Mouse (Mus musculus): ENCODE results near the gene Slc26a9.
A peak's percentile ranks its signal among the peaks of the same experiment; 100 is the strongest.

Gene Slc26a9

DNA sequence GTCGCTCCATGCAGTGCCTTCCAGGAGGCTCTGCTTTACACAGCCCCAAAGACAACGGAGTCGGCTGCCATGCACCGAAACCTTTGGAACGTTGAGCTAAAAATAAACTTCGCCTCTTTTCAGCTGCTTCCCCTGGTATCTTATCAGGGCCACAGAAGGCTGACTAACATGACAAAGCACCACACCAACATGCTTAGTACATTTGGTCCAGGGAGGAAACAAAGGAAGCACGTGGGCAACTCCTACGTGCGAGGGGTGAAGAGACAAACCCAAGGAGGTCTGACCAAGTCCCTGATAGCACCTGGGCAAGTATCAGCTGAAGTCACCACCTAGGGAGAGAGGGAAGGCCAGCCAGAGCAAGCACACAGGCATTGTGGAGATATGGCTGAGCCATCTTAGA lies 7.3 kb upstream of the Slc26a9 start:
- no peak for DNase-seq (ENCODE audit: low read depth, low spot score)

DNA sequence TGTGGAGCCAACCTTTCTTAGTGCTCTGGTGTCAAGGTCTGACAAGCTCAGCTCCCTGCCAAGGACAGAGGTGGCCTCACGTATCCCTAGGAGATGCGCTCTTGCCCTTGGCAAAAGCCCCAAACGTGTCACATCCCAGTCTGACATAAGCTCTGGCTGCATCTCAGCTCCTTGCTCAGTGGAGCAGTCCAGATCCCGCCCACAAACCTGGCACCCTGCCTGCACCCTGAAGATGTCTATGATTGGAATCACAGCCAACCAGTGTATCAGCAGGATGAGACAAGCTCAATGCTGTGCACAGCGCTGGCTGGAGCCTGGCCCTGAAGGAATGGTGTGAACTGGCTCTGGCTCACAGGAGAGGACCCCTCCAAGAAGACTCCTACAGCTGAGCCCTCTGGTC lies 6.6 kb upstream of the Slc26a9 start:
- DNase-seq (ENCODE audit: low read depth, low spot score) = no peak

DNA sequence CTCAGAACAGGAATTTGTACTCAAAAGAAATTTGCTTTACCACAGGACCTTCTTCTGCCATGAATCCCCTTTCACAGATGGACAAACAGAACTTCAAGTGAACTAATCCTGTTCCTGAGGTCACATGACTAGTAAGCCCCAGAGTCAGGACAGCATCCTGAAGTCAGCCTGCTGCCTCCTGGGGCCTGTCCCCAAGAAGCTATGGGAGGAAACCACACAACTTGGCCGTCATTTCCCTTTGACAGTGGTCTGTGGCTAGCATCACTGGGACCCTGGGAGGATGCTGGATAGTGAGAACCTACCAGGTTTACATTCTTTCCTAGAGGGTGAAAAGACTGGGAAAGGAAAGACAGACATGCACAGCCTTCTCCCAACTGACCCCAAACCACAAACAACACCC lies 5.1 kb upstream of the Slc26a9 start:
- DNase-seq (ENCODE audit: low read depth, low spot score) = no peak

DNA sequence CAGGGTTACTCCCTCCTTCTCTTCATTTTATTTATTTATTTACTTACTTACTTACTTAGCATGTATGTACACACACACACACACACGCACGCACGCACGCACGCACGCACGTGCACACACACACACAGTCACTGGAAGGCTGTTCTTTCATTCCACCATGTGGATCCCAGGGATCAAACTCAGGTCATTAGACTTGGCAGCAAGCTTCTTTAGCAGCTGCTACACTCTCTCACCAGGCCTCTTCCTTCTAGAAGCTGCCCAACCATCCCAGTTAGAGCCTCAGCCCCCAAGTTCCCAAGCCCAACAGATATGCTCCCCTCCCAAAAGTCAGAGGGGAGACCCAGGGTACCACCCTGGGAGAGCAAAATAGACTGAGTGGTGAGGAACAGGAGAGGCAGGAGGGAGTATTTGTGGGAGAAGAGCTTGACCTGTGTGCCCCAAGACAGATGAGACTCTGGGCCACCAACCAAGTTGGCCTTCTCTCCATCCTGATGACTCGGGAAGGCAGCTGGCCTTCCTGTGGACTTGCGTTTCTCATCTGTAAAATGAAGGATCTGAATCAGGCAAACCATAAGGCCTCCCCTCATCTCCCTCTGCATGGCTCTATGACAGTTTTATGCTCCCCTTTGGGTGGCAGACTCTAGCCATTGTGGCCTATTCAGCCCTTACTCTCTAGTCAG lies 4.2 kb upstream of the Slc26a9 start:
- no peak for DNase-seq (ENCODE audit: low read depth, low spot score)

DNA sequence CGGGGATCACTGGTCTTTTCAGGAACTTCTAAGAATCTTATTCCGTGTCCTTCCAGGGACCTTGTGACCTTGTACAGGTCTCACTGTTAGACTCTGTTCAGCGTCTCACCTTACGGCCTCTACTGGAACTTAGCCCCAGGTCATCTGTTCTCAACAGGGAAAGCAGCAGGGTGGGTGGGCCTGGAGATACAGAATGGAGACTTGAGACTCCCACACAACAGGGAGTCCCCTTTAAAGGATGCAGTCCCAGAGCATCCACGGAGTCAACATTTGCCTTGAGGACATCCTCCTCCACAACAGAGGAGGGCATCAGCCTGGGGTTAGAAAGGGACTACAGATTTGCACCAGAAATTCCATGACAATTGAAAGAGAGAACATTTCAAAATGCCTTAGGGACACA lies 1.6 kb downstream of the Slc26a9 start:
- no peak for DNase-seq (ENCODE audit: low read depth, low spot score)

DNA sequence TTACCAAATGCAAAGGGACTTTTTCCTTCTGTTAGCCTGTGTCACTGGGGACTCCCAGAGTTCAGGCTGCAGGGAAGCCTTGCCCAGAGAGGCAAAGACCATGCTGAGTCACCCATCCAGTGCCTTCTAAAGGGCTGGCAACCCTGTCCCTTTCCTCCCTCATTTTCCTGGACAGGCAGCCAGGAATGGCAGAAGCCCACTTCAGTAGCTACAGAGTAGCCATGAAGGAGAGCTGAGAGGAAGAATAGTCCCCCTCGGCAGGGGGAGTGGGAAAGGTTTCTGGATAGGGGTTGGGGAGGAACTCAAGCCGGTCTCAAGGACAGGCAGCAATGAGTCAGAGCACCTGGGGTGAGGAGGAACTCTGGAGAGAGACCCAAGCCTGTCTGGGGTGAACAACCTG lies 3.9 kb downstream of the Slc26a9 start:
- DNase-seq (ENCODE audit: low read depth, low spot score) = no peak

DNA sequence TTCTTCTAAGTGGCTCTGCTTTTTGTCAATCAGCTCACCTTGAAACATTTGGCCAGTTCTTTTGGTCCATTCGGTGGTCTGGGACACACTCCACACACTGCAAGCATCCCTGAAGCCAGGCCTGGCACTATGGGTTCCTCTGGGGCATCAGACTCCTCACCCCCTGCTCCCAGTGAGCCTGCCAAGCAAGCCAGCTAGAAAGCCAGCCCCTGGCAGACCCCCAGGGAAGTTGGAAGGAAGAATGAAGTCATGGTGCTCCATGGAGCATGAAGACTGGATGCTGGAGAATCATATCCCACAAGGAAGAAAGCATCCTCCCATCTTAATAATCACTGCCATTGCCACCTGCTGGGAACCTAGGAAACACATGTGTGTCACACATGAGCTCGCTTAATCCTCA lies 4.8 kb downstream of the Slc26a9 start:
- DNase-seq (ENCODE audit: low read depth, low spot score) = no peak

DNA sequence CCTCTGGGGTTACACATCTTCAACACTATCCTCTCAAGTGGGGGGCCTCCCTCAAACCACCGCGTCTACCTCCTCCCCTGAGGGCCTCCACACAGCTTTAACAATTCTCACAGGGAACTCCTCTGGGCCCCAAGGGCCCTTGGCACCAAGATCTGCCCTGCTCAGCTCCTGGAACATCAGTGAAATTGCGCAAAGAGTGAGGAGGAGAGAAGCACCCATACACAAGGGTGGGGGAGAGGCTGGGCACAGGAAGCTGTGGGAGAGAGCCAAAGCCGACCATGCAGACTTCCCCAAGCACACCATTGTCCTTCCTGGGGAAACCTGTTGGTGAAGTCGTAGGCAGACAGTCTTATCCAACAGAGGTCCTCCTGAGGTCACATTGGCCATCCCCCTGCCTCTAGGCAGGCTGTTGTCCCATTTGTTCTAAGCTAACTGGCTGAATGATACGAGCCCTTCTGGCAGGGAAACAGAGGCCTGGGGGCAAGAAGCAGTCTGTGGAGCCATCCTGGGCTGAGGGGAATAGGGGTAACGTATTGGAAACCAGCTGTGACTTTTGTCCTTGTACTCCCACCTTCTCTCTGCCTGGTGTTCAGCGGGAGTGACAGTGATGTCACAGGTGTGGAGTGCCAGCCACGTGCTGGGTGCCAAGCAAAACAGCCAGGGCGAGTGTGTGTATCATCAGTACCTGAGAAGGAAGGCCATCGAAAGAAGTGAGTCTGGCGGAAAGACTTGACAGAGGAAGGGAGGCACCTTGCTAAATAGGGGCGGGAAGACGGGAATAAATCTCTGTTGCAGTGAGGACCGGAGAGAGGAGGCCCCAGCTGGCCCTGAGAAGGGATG lies 6.1 kb downstream of the Slc26a9 start:
- DNase-seq (ENCODE audit: low read depth, low spot score) = no peak

DNA sequence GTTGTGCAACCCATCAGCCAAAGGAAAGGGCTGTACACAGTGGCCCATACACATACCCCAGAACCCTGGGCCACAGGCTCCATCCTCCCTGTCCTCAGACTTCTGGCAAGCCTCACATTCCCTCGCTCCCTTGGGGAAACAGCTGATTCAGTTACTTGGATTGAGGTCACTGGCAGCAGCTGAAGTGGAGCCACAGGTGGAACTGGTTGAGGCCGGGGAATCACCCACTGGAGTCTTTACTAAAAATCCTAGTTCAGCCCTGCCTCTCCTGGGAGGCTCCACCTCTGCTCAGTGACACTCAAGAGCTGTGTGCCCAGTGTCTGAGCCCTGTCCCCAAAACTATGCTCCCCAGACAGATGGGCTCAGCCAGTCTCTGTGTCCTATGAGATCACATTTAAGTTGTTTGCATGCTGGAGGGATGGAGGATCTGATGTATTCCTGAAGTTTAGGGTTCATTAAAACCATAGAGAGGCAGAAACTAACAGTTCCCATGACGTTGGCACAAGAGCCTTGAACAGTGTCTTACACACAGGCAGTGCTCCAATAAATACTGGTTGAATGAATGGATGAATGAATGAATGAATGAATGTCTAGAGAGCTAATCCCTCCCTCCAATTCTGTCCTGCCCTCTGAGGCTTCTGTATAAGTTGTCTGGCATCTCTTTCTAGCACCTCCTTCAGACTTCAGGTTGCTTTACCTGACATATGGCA lies 7.5 kb downstream of the Slc26a9 start:
- peak; percentile 7 for DNase-seq (ENCODE audit: low read depth, low spot score)

DNA sequence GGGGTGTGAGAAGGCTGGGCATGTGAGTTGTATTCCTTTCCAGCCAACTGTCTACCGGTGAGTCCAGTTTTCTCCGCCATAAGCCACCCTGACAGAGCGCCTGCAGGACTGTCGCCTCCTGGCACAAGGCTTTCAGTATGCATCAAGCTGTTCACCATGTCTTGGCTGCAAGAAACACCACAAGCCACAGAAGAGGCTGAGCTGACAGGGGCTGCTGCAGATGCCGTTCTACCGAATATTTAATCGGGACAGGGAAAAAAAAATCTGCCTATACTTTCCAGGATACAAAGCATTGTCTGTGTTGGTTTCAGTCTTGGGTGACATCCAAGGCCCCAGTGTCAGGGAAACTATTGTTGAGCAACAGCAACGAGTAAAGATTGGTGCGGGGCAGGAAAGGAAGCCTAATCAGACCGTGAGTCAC lies 8.1 kb downstream of the Slc26a9 start:
- DNase-seq (ENCODE audit: low read depth, low spot score) = no peak

DNA sequence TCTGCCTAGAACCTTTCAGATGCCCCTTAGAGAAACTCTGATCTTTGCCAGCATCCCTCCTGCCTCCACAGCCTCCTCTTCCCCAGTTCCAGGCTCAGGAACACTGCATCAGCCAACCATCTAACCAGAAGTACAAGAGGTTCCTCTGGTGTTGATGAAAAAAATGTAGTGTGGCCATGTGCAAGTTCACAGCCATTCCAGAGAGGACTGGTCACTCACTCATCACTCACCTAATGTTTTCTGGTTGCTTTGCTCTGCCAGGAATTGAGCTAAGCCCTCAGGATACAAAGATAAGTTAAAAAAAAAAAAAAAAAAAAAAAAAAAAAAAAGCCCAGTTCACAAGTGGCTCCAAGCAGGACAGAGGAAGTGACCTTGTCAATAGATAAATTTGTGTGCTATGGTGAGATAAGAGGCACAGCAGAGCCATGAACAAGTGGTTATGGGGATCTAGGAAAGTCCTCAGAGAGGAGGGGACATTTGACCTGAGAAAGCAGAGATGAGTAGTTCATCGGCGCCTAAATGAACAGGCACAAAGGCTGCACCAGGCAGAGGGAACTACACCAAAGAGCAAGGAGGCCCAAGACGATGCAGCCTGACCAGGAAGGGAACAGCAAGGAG lies 10.5 kb downstream of the Slc26a9 start:
- DNase-seq (ENCODE audit: low read depth, low spot score) = no peak

DNA sequence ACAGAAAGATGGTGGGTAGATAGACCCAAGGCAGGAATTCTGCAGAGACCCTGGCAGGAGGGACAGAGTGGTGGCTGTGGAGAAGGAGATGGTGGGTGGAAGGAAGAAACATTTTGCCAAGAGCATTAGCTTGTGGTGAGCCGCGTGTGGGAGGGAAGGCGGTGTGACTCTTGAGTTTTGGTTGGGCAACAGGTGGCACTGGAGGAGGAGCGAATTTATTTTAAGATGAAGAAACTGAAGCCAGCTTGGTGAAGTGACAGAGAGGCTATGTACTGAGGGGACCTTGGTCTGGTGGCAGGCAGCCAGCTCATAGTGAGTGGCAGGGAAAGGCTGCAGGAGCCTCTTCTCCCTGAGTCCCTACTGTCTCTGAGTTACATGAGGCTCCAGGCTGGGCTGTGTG lies 11.1 kb downstream of the Slc26a9 start:
- no peak for DNase-seq (ENCODE audit: low read depth, low spot score)

DNA sequence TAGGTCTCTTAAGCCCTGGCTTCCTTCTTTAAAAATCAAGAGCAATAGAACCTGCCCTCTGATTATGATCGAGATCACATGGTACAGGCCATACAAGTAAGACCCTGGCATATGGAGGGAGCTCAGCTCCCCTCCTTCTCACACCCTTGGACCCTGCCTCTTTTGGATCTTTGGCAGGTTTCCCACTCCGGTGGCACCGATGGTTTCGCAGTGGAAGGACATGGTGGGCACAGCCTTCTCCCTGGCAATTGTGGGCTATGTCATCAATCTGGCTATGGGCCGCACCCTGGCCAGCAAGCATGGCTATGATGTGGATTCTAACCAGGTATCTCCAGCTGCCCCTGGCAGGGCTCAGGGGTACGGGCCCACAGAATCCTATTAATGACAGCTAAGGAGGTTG lies 13.4 kb downstream of the Slc26a9 start:
- DNase-seq (ENCODE audit: low read depth, low spot score) = no peak

DNA sequence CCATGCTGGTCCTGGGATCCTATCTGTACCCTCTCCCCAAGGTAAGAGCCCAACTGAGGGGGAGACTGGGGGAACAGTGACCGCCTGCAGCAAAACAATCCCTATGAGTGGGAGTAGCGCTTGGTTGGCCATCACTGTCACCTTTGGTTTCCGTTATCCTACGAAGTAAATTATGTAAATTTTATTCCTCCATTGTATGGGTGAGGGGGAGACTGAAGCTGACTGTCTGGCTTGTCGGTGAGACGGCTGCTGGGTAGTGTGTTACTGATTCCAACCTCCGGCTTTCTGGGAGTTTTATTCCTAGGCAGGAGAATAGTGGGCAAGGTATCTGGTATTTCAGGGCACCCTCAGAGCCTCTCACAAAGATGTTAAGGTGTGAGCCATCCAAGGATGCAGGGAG lies 15.0 kb downstream of the Slc26a9 start:
- DNase-seq (ENCODE audit: low read depth, low spot score) = no peak

DNA sequence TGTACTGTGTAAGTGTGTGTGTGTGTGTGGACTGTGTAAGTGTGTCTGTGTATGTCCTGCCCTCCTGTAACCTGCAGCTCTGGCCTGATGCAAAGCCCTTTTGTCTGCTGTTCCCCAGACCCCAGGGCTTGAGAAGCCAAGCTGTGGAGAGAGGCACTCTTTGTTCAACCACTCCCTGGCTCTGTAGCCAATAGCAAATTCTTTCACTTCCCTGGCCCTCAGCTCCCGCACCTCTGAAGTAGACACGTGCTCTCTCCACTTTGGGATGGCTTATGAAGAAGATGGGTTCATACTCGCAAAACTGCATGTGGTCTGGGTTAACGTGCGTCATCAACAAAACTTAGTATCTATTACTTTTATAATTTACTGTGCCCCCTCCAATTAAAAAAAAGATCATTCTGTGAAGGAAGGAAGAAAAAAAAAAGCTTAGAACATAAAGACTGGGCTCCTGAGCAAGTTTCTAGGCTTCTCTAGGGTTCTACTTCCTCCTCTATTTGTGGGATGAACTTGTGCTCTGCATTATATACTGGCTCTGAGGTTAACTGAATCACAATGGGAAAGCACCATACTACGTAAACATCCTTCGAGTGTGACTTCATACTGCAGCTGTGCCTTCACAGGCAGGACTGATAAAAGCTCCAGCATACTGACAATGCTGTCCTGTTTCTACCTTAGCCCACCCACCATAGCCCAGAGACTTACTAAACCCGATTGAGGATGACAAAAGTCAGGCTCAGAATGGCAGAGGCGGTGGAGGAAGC lies 16.0 kb downstream of the Slc26a9 start:
- DNase-seq (ENCODE audit: low read depth, low spot score) = no peak

DNA sequence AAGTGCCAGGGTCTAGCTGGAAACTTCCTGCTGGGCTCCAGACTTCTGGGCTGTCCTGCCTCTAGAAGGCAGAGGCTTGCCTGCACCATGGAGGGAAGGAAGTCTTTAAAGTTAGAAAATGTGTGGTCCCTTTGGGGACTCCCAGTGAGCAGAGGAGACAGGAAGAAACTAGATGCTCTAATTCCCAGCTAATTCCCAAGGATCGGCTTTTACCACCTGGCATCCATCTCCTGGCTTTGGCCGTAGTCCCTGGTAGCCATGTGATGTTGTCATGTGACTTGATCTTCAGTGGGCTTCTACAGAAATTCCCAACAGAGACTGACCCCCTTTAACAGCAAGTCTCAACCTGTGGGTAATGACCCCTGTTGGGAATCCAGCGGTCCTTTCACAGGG lies 16.6 kb downstream of the Slc26a9 start:
- DNase-seq (ENCODE audit: low read depth, low spot score) = no peak

DNA sequence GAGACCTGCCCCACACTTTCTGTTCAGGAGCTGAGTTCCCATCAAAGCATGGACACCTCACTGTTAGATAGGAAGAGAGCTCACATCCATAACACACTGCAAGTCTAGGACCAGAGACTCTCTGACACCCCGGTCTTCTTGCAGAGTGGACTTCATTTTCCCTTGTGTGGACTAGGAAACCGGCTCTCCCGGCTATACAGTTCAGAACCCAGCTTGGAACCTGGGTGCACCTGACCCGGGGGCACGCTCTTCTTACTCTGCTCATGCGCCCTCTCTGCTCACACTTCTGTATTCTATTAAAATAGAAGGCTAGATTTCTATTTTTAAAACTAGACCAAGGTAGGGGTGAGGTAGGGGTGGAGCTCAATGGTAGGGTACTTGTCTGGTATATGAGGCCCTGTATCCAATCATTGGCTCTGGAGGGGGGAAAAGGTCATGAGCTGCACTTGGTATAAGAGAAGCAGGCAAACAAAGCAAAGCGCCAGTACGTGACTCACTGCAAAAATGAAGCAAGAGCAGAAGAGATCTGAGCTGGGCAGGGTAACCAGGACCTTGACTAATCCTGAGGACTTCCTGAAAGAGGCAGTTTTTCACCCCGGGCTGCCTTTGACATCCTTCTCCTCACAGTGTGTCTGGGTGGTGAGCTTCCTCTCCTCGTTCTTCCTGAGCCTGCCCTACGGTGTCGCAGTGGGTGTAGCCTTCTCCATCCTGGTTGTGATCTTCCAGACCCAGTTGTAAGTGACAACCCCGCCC lies 17.4 kb downstream of the Slc26a9 start:
- no peak for DNase-seq (ENCODE audit: low read depth, low spot score)

DNA sequence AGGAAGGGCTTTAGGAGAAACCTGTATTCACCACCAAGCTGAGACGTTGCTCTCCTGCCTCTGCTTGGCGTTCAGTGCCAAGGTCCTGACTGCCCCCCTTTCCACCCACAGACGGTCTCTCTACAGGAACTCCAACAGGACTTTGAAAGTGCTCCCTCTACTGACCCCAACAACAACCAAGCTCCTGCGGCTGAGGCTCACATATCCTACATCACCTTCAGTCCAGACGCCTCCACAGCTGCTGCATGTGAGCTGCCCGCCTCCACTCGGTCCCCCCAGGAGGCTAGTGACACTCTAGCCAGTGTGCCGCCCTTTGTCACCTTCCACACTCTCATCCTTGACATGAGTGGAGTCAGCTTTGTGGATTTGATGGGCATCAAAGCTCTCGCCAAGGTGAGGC lies 19.9 kb downstream of the Slc26a9 start:
- DNase-seq (ENCODE audit: low read depth, low spot score) = no peak

DNA sequence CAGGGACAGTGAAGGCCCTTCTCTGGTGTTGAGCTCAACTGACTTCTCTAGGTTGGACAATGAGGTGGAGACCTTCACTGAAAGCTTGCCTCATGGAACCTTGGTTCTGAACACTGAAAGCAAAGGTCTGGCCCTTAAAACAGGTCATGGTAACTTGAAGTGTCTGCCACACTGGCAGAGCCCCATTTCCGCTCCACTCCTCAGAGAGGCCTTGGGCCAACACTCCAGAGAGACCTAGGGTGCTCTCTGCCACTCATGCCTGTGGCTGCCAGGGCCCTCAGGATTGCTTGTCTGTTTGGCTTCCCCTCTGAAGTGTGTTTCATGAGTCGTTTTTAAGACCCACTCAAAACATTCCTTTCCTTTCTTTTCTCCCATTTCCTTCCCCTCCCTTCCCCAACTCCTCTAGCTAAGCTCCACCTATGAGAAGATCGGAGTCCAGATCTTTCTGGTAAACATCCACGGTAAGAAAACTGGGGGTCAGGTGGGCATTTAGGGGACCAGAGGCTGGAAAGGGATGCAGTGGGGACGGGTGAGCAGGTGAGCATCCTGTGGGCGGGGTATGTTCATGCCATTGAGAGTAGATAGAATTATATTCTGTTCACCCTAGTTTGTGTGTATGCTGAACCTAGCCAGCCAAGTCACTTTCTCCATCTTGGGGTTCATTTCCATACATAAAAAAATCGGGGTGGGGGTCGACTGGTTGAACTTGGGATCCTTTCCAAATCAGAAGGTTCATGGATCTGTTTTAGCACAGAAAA lies 20.9 kb downstream of the Slc26a9 start:
- DNase-seq (ENCODE audit: low read depth, low spot score) = no peak
